Mouse (Mus musculus) neural tube, embryonic 14.5 days (tissue): ENCODE measurements around the gene Myo5c. TPM values are rescaled to one million over a fixed set of nuclear protein-coding genes. Genes with fewer than 3 reads are reported as not detected.

Experiments
- ATAC-seq: fragments of 200-750 bp; cut with Nextera tagmentation; 2 replicates; pipeline ENCODE4 v1.8.0; 2017; ENCODE audit warnings: low read depth, mild to moderate bottlenecking, moderate TSS enrichment, moderate library complexity
- H3K27ac ChIP-seq: fragments of 300-500 bp; sonication (generic); 2 replicates; pipeline ENCODE4 v1.5.1; 2014; ENCODE audit warnings: low read depth, mild to moderate bottlenecking, control low read depth, low read length, moderate library complexity, mixed read lengths
- H3K27me3 ChIP-seq: fragments of 300-500 bp; sonication (generic); 2 replicates; pipeline ENCODE4 v1.6.1; 2014; ENCODE audit warnings: low read length; ENCODE audit not compliant: control insufficient read depth, insufficient read depth
- H3K36me3 ChIP-seq: fragments of 300-500 bp; sonication (generic); 2 replicates; pipeline ENCODE4 v1.6.1; 2014; ENCODE audit warnings: low read length, mixed read lengths; ENCODE audit not compliant: control insufficient read depth, insufficient read depth
- H3K4me1 ChIP-seq: fragments of 300-500 bp; sonication (generic); 2 replicates; pipeline ENCODE4 v1.6.1; 2014; ENCODE audit warnings: low read length; ENCODE audit not compliant: control insufficient read depth, insufficient read depth
- H3K4me2 ChIP-seq: fragments of 300-500 bp; sonication (generic); 2 replicates; pipeline ENCODE4 v1.6.1; 2014; ENCODE audit warnings: mild to moderate bottlenecking, low read depth, low read length, control low read depth
- H3K4me3 ChIP-seq: fragments of 300-500 bp; sonication (generic); 2 replicates; pipeline ENCODE4 v1.5.1; 2014; ENCODE audit warnings: low read depth, low read length, control low read depth, mixed read lengths
- H3K9ac ChIP-seq: fragments of 300-500 bp; sonication (generic); replicated peaks from 2 replicates; pipeline ENCODE4 v1.6.1; 2014; ENCODE audit warnings: low read depth, mild to moderate bottlenecking, control low read depth, low read length, mixed read lengths
- H3K9me3 ChIP-seq: fragments of 300-500 bp; sonication (generic); 2 replicates; pipeline ENCODE4 v1.6.1; 2016; ENCODE audit warnings: low read length; ENCODE audit not compliant: control insufficient read depth
- WGBS: fragments of 180-500 bp; shearing (Covaris S2); extraction: QIAGEN DNeasy Blood & Tissue Kit; methylation state at CpG from one replicate; pipeline ENCODE4 v1.1.7; 2014; 5-methylcytosine and 5-hydroxymethylcytosine counted together
- polyA plus RNA-seq: library from polyadenylated mRNA; unstranded; fragments of >200 nt; fragmentation: Nextera tagmentation; extraction: Ambion mirVana; gene quantifications from 2 replicates; pipeline ENCODE4 v1.2.1, GENCODE M21; 2014

The Myo5c gene
- polyA plus RNA-seq, 1 experiment from 2014 or later = 0.84 TPM

GRCm38 (mm10) chr9:75214743-75215413 is 16.9 kb upstream of the Myo5c start:
- Histone ChIP-seq H3K4me2 (no peak overlapping the region), H3K4me1 (no peaks in the 10 kb centered on the region), H3K27ac (no peak overlapping the region), H3K4me3 (no peak overlapping the region), H3K27me3 (no peaks in the 10 kb centered on the region), H3K9me3 (no peaks in the 10 kb centered on the region), H3K36me3 (peaks cover 45% of the 10 kb centered on the region), H3K9ac (no peak overlapping the region)
- no peak for ATAC-seq
- whole genome bisulfite sequencing = 90% methylated on average over 11 of the region's 11 CpGs

- no peak overlapping the region for H3K4me3 ChIP-seq
- 89% methylated on average over 5 of the region's 5 CpGs for WGBS
- ATAC-seq = no peak
- no peaks in the 10 kb centered on the region for H3K4me1 ChIP-seq
- H3K9me3 ChIP-seq = no peaks in the 10 kb centered on the region
- H3K4me2 ChIP-seq = no peak overlapping the region
- H3K27ac ChIP-seq = no peak overlapping the region
- no peaks in the 10 kb centered on the region for H3K27me3 ChIP-seq
- no peak overlapping the region for H3K9ac ChIP-seq
- peaks cover 28% of the 10 kb centered on the region for H3K36me3 ChIP-seq
Observed at GRCm38 (mm10) chr9:75219942-75220341, 11.9 kb upstream of the Myo5c start.

GRCm38 (mm10) chr9:75221420-75222287 is 10.2 kb upstream of the Myo5c start:
- no peaks in the 10 kb centered on the region for H3K27me3 ChIP-seq
- H3K36me3 ChIP-seq = peaks cover 20% of the 10 kb centered on the region
- H3K4me3 ChIP-seq = no peak overlapping the region
- no peaks in the 10 kb centered on the region for H3K9me3 ChIP-seq
- no peak overlapping the region for H3K27ac ChIP-seq
- no peak for ATAC-seq
- no peaks in the 10 kb centered on the region for H3K4me1 ChIP-seq
- H3K9ac ChIP-seq = no peak overlapping the region
- 66% methylated on average over 10 of the region's 10 CpGs for WGBS
- H3K4me2 ChIP-seq = no peak overlapping the region

GRCm38 (mm10) chr9:75232860-75233259 is 1.0 kb downstream of the Myo5c start:
- Histone ChIP-seq H3K4me2 (no peak overlapping the region), H3K4me1 (peaks cover 6% of the 10 kb centered on the region), H3K4me3 (no peak overlapping the region), H3K9me3 (no peaks in the 10 kb centered on the region), H3K36me3 (no peaks in the 10 kb centered on the region), H3K27ac (no peak overlapping the region), H3K9ac (no peak overlapping the region), H3K27me3 (0 out of 2 replicates have a peak, but pooled peaks cover 8% of the 10 kb centered on the region)
- no peak for ATAC-seq
- WGBS = 37% methylated on average over 8 of the region's 8 CpGs

- no peak overlapping the region for H3K4me2 ChIP-seq
- H3K27me3 ChIP-seq = 0 out of 2 replicates have a peak, but pooled peaks cover 8% of the 10 kb centered on the region
- ATAC-seq = no peak
- H3K36me3 ChIP-seq = no peaks in the 10 kb centered on the region
- no peak overlapping the region for H3K4me3 ChIP-seq
- 30% methylated on average over 7 of the region's 7 CpGs for WGBS
- no peaks in the 10 kb centered on the region for H3K9me3 ChIP-seq
- no peak overlapping the region for H3K27ac ChIP-seq
- no peak overlapping the region for H3K9ac ChIP-seq
- peaks cover 6% of the 10 kb centered on the region for H3K4me1 ChIP-seq
Observed at GRCm38 (mm10) chr9:75234271-75234741, 2.5 kb downstream of the Myo5c start.

GRCm38 (mm10) chr9:75234983-75235627 is 3.3 kb downstream of the Myo5c start:
- H3K9ac ChIP-seq = no peak overlapping the region
- no peaks in the 10 kb centered on the region for H3K36me3 ChIP-seq
- H3K4me3 ChIP-seq = no peak overlapping the region
- H3K27me3 ChIP-seq = 0 out of 2 replicates have a peak, but pooled peaks cover 8% of the 10 kb centered on the region
- no peaks in the 10 kb centered on the region for H3K9me3 ChIP-seq
- H3K4me2 ChIP-seq = no peak overlapping the region
- ATAC-seq = no peak
- H3K4me1 ChIP-seq = peaks cover 6% of the 10 kb centered on the region
- 81% methylated on average over 12 of the region's 12 CpGs for WGBS
- no peak overlapping the region for H3K27ac ChIP-seq

GRCm38 (mm10) chr9:75235696-75236095 is 3.9 kb downstream of the Myo5c start:
- peaks cover 6% of the 10 kb centered on the region for H3K4me1 ChIP-seq
- H3K4me3 ChIP-seq = no peak overlapping the region
- H3K9me3 ChIP-seq = no peaks in the 10 kb centered on the region
- H3K4me2 ChIP-seq = no peak overlapping the region
- ATAC-seq = no peak
- 0 out of 2 replicates have a peak, but pooled peaks cover 8% of the 10 kb centered on the region for H3K27me3 ChIP-seq
- H3K9ac ChIP-seq = no peak overlapping the region
- no peak overlapping the region for H3K27ac ChIP-seq
- 64% methylated on average over 2 of the region's 2 CpGs for WGBS
- no peaks in the 10 kb centered on the region for H3K36me3 ChIP-seq

GRCm38 (mm10) chr9:75236416-75237308 is 4.8 kb downstream of the Myo5c start:
- Histone ChIP-seq H3K9me3 (no peaks in the 10 kb centered on the region), H3K4me1 (peaks cover 6% of the 10 kb centered on the region), H3K4me2 (no peak overlapping the region), H3K9ac (no peak overlapping the region), H3K27ac (no peak overlapping the region), H3K36me3 (no peaks in the 10 kb centered on the region), H3K27me3 (0 out of 2 replicates have a peak, but pooled peaks cover 8% of the 10 kb centered on the region), H3K4me3 (no peak overlapping the region)
- no peak for ATAC-seq
- WGBS = 89% methylated on average over 12 of the region's 12 CpGs
